Mouse (Mus musculus) left cerebral cortex, postnatal 10 days (tissue): ENCODE data around the gene Dock3. TPM values are rescaled to one million over a fixed set of nuclear protein-coding genes. Genes with fewer than 3 reads are reported as not detected.

Experiments
- DNase-seq, 2 experiments: peaks; one replicate each; pipeline ENCODE4 v3.0.0; 2021 to 2022; ENCODE audit warnings: low spot score in 2 of 2, mixed read lengths in 1 of 2; ENCODE audit errors: extremely low spot score in 1 of 2
- intact Hi-C: fragments of 180-260 bp; cut with DNase I; formaldehyde crosslinking; loops from one replicate; pipeline ENCODE4 v1.15.1; 2025
- total RNA-seq, 2 experiments: library from RNA; stranded (reverse); gene quantifications; 2 replicates each; pipeline ENCODE4 v1.2.3; 2021

The Dock3 gene
- total RNA-seq: 100 to 1,000 TPM; 168 to 173 TPM

- DNase-seq: peak; percentile 61 to 84
- intact Hi-C loops: loop anchor here (5.0 to 10.0 kb wide), 2 partner anchors 69 to 227 kb away; no protein-coding TSS in a partner anchor
These were observed at the start of gene Dock3 for GRCm38 (mm10) chr9:107231539-107232139. TSS of gene Dock3 (minus strand) at chr9:107231909.

DNA sequence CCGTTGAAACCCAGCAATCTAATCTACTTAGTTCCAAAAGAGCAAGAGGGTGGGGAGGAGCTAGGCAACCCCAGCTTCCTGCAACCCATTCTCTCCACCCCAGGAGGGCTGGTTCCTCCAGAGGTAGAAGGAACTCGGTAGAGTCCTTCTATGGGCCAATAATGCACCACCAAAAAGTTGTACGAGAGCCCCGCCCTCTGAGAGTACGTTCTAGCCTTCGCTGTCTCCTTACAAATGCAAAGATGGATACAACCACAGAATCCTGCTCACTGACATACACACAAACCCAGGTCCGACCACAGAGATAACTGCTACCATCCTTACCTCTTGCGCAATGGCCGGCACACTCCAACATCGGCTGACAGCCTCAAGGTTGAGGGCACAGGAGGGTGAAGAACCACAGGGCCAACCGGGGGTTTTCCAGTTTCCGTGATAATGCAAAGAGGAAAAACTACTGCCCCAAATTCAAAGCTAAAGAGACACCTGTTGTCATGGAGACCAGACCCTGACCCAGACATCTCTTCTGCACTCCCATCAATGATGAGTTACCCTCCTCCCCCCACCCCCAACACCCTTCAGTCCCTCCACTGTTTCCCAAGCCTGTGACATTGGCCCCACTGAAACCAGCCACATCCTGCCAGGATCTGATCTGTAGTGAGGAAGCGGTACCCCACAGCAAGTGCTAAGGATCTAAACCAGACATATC, 48.8 kb upstream of the Dock3 start:
- intact Hi-C loops: no loop called here
- no peak for DNase-seq

GRCm38 (mm10) chr9:107279378-107280321, 47.9 kb upstream of the Dock3 start:
- DNase-seq: peak in 1 of 2 experiments; percentile 69
- intact Hi-C loops: loop anchor here (5.0 kb wide), 1 partner anchor 377 kb away; no protein-coding TSS in a partner anchor

DNA sequence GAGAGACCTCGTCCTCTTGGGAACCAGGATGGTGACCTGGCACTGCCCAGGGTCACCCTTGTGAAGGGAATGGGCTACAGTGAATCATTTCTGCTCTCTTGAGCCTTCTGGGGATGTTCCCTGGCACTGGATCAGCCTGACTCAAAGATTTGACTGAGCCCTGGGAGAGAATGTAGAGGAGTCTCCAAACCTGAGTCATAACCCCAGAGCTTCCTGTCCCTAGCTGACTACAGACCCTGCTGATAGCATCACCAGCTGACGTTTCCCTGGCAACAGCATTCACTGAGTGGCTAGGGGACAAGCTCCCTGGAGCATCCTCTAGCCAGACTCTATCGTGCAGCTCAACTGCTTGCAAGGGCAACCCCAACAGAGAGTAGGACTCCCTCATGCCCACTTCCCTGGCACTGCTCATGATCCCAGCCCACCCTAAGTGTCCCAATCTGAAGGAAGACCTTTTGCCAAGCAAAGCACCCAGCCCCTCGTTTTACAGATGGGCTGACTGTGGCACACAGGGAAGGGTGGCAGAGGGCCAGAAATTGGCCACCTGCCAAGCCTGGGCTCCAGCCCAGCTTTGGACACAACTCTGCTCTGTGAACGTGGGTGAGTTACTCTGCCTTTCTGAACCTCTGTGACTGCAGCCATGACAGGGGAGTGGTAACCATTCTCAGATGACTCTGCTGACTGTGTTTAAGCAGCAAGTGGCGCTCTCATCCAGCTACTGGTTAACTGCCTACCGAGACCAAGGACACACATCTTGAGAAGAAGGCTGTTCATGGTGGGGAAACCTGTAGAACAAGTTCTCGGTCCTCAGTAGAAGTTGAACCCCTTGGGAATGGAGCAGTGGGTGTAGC, 47.0 kb upstream of the Dock3 start:
- DNase-seq: peak; percentile 41 to 52
- intact Hi-C loops: loop anchor here (5.0 kb wide), 1 partner anchor 376 kb away; no protein-coding TSS in a partner anchor

DNA sequence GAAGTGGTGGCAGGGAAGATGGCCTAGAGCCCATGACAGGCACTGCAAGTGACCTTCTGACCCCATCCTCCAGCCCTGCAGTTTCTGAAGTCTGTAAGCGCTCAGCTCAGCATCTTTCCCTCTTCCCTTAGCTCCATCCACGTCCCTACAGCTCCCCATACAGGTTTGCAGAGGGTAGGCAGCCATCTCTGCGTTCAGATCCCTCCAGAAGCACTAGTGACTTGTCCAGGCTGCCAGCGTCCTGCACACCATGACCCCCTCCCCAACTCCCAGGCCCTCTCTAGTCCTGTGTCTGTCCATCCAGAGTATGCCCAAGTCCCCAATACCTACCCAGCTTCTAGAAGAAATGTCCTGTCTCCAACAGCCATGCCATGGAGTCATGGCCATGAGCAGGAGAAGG, 46.4 kb upstream of the Dock3 start:
- intact Hi-C loops: loop anchor here (5.0 kb wide), 1 partner anchor 376 kb away; no protein-coding TSS in a partner anchor
- no peak for DNase-seq

DNA sequence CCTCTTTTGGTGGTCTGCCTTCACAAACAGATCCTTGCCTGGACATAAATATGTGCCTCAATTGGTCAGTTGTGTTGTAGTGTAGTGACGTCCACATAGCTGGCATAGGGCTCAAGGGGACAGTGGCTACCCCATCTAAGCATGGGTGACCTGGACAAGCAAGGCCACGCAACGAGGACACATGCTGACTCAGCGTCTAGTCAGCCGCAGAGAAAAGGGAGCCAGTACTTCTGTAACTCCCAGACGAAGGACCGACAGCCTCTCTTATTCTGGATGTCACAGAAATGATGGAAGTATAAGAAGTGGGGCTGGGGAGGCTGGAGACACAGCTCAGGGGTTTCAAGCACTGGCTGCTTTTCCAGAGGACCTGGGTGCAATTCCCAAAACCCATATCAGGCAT, 45.9 kb upstream of the Dock3 start:
- no peak for DNase-seq
- intact Hi-C loops: loop anchor here (5.0 kb wide), 1 partner anchor 375 kb away; no protein-coding TSS in a partner anchor

- intact Hi-C loops: loop anchor here (5.0 kb wide), 1 partner anchor 373 kb away; no protein-coding TSS in a partner anchor
- DNase-seq: no peak
These were observed 44.0 kb upstream of the Dock3 start for GRCm38 (mm10) chr9:107275710-107276109.

GRCm38 (mm10) chr9:107274751-107275150, 43.0 kb upstream of the Dock3 start:
- intact Hi-C loops: loop anchor here (5.0 kb wide), 1 partner anchor 372 kb away; no protein-coding TSS in a partner anchor
- DNase-seq: no peak

- intact Hi-C loops: no loop called here
- no peak for DNase-seq
These were observed 41.5 kb upstream of the Dock3 start for GRCm38 (mm10) chr9:107273184-107273583.

GRCm38 (mm10) chr9:107272284-107272683, 40.6 kb upstream of the Dock3 start:
- intact Hi-C loops: no loop called here
- DNase-seq: no peak

DNA sequence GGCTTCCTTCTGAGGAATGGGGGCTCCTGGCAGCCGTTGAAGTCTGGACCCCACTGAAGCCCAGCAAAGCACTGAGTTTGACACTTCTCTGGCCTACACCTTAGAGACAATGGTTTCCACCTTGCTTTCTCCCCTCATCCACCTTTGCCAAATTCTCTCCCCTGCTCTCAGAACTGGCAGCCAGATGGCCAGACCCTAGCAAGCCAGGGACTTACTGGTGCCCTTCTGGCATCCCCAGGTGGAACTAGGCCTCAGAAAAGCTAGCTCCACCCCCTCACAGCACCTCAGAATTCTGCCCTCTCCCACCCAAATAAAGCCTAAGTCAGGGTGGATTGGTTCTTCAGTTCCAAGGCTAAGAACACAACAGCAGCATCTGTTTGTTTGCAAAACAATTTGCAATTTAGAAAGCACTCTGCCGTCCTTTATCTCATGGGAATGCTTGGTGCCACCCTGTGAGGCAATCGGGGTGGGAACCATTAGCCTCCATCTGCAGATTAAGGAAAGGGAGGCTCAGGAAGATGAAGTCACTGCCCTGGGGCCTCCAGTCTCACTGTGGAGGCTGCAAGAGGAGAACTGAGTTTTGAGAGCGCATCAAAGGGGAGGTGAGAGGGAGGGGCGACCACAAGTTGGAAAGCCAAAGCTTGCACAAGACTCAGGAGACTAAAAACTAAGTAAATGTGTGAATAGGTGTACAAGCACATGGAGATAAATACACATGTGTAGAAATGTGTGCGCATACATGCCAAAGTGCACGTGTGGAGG, 39.6 kb upstream of the Dock3 start:
- no peak for DNase-seq
- intact Hi-C loops: no loop called here

GRCm38 (mm10) chr9:107269772-107270171, 38.1 kb upstream of the Dock3 start:
- DNase-seq: no peak
- intact Hi-C loops: no loop called here

- intact Hi-C loops: no loop called here
- no peak for DNase-seq
These were observed 36.2 kb upstream of the Dock3 start for GRCm38 (mm10) chr9:107267721-107268402.

- DNase-seq: no peak
- intact Hi-C loops: no loop called here
These were observed 35.3 kb upstream of the Dock3 start for GRCm38 (mm10) chr9:107267028-107267427.

GRCm38 (mm10) chr9:107264731-107265130, 33.0 kb upstream of the Dock3 start:
- DNase-seq: no peak
- intact Hi-C loops: no loop called here

DNA sequence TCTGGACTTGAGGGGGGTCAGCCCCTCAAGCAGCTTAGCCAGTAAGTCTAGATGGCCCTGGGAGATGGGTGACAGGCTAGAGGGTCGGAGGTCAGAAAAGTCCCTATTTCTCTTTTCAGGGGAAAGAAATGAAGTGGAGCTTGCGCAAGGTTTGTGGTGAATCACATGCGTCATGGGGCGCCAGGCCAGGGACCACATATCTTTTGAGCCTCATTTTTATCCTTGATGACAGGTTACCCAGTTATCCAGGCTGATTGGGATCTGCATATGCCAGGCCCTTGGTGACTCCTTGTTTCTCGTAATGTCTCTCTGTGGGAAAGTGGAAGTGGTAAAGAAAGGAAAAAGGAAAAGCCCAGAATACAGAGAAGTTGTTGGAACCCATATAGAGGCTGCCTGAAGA, 32.2 kb upstream of the Dock3 start:
- intact Hi-C loops: no loop called here
- no peak for DNase-seq

- intact Hi-C loops: no loop called here
- peak in 1 of 2 experiments; percentile 40 for DNase-seq
These were observed 30.7 kb upstream of the Dock3 start for GRCm38 (mm10) chr9:107262375-107262774.
